Mouse (Mus musculus) gastrocnemius, postnatal 14 days (tissue): Measurements from ENCODE around the gene Zc3h12a. TPM values are rescaled to one million over a fixed set of nuclear protein-coding genes. Genes with fewer than 3 reads are reported as not detected.

ENCODE experiments used
- DNase-seq: peaks from one replicate; pipeline ENCODE4 v3.0.0; 2021; ENCODE audit warnings: mixed read lengths
- intact Hi-C: fragments of 180-260 bp; cut with DNase I; formaldehyde crosslinking; loops from one replicate; pipeline ENCODE4 v1.15.1; 2025; ENCODE audit warnings: low total_unique reads
- total RNA-seq, 2 experiments: library from RNA; stranded (reverse); gene quantifications; 2 replicates each; pipeline ENCODE4 v1.2.3; 2021

Zc3h12a gene
- total RNA-seq, 2 experiments from 2014 or later: 1.5 to 2.5 TPM

DNA sequence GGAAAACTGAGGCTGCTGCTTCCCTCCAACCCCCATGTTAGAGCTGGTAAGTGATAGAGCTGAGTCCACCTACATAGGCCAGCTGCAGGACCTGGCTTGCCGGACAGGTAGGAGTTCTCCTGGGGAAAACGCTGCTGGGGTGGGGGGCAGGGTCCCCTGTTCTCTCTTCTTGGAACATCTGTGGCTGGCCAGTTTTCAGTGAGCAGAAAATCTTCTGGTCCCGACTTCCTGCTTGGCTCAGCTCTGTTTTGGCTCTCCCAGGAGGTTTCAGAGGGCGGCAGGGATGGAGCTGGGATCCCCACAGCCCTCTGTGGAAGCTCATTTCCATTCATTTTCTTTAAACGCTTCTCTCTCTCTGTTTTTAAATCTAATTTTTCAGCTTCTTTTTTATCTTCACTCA, 21.8 kb upstream of the Zc3h12a start:
- DNase-seq: no peak
- intact Hi-C loops: no loop called here

DNA sequence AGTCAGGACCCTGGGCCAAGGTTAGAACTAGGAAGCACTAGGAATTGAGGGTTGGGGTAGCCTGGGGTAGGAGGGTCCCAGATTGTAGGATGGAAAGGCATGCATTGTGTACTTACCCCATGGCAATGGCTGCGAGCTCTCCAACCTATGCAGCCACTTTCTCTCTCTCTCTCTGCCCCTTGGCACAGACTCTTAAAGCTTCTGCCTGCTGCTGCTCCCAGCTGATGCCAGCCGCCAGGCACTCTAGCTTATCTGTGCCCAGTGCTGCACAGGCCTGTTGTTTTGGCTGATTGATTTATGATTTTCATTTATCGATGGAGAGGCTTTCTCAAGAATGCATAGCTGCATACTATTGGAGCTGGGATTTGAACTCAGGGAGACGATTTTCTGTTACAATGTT, 20.3 kb upstream of the Zc3h12a start:
- intact Hi-C loops: no loop called here
- DNase-seq: no peak

DNA sequence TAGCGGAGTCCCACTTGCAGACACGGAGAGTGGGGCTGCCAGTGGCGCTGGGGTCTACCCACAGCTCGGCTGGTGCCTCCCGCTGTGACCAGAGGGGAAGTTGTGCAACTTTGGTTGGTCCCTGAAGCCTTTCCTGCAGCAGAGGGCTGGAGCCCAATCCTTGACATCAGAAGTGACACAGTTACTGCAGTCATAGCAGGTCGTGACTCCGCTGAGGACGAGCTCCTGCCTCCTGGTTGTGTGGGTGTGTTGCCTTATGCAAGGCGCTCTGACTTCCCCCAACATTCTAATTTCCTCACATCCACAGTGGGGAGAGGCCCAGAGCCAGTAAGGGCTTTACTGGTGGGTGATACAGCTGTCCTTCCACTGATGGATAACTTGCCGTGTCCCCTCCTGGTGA, 17.6 kb upstream of the Zc3h12a start:
- DNase-seq: peak; percentile 38
- intact Hi-C loops: no loop called here

DNA sequence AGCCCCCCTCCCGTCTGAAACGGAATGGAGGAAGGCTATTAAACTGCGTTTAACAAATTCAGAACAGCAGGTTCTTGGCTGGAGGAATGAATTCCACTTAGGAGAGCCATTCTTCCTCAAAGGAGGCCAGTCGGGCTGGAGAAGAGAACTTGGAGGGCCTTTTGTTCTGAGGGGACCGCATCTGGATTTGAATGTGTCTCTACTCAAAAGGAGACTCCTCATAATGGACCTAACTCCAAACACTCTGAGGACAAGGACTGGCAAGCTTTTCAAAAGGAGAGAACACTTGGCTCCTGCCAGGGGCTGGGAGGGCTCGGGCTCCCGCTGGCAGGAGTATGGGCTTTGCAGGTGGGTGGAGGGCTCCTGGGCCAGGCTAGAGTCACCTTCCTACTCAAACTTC, 17.0 kb upstream of the Zc3h12a start:
- intact Hi-C loops: no loop called here
- no peak for DNase-seq

DNA sequence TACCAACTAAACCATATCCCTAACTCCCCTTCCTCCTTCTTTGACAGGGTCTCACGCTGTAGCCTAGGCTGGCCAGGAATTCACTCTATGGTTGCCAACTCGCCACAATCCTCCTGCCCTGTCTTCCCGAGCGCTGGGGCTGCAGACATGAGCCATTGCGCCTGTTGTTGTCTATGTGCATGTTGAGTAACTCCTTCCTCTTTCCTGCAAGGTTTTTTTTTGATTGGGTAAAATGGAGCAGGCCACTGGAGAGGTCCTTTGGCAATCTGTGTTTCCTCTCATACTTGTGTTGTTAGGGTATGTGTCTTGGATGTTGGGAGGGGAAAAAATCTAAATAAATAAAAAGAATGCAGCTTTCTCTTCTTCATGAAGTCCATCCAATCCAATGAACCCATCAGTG, 16.6 kb upstream of the Zc3h12a start:
- intact Hi-C loops: no loop called here
- no peak for DNase-seq

DNA sequence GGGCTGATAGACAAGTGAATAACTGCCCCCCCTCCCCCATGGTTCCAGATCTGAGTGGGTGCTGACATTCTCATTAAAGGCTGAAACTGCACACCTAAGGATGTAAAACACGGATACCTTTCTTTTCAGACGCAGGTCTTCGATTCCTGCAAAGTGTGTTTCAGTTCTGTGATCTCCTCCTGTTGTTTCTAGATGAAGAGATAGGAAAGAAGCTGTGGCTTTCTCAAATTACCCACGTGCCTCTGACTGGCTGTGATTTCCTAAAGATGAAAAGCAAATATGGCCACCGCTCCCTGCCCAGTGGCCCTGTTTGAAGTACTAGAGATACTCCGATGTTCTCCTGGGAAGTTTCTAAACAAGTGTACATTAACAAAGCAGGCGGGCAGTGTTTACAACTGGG, 10.7 kb upstream of the Zc3h12a start:
- intact Hi-C loops: no loop called here
- no peak for DNase-seq

DNA sequence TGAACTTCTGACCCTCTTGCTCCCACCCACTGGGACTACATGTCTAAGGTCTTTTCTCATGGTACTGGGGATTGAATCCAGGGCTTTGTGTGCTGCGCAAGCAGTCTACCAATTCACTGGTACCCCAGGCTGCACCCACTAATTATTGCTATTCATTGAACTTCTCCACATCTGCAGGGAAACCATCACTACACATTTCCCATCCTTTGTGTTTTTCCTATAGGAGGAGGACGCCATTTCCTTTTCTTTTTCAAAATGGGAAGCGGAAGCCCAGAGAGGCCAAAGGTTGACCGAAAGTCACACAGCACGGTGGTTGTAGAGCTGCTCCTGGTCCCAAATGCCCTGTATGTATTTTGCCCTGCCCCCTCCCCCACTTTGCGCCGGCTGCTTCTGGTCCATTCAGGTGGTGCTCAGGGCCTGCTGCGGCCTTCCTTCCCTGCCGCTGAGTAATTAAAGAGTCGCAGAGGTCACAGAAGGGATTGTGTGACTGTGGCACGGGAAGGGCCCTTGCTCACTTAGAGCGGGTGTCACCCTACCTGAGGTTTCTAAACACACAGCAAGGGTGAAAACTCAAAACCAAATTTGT, 8.8 kb upstream of the Zc3h12a start:
- intact Hi-C loops: no loop called here
- DNase-seq: no peak

DNA sequence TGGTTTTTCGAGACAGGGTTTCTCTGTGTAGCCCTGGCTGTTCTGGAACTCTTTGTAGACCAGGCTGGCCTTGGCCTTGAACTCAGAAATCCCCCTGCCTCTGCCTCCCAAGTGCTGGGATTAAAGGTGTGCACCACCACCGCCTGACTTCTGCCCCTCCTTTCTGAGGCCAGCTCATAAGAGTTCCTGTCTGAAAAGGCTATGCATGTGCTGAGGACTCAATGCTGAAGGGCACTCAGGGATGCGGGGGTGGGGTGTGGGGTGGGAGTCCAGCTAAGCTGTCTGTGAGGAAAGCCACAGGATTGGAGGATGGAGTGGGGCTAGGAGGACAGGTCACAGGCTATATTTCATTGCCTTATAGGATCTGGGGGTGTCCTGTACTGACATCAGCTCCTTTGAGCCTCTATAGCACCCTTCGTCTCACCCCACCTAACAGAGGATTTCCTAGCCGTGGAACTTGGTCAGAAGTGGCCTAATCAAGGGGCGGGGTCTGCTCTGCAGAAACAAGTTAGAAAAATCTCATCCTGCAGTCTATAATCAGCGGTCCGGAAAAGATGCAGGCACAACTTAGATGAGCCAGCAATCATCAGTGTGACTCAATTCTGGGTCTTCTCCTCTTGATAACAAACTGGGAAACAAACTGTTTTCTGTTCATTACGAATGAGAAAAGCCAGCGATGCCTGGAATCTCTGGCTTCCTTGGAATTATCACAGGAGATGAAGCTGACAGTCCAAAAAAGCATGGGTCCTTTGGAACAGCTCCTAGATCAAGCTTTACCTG, 7.6 kb upstream of the Zc3h12a start:
- intact Hi-C loops: no loop called here
- no peak for DNase-seq

DNA sequence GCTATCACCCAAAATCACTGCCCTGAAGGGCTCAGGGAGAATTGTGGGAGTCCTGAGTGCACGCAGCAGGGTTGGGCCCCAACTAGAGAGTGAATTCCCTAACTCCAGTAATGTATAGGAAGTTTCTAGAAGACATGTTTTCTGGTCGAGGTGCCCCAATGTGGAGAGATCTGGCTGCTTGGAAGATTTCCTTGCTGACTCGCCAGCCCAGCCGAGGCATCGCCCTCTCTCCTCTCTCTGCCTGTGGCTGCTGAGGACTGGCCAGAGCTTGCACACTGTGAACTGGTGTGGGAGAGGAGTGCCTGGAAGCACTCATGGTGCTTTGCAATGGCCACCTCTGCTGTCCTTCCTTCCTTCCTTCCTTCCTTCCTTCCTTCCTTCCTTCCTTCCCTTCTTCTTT, 7.0 kb upstream of the Zc3h12a start:
- no peak for DNase-seq
- intact Hi-C loops: no loop called here

DNA sequence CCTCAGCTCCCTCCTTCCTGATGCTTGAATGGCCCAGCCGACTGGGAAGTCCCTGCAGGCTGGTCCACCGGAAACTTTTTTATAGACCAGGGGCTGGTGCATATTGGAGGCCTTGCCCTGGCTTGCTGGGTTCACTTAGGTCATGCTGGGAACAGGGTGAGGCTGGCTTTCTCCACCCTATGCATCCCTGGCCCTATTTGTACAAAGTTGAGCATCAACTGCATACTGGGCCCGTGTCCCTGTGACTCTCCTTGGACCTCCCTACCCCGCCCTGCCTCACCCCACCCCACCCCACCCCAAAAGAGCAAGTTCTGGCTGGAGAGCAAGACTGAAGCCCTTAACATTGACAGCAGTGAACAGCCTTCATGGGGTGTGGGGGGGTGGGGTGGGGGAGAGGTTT, 6.6 kb upstream of the Zc3h12a start:
- DNase-seq: no peak
- intact Hi-C loops: no loop called here

DNA sequence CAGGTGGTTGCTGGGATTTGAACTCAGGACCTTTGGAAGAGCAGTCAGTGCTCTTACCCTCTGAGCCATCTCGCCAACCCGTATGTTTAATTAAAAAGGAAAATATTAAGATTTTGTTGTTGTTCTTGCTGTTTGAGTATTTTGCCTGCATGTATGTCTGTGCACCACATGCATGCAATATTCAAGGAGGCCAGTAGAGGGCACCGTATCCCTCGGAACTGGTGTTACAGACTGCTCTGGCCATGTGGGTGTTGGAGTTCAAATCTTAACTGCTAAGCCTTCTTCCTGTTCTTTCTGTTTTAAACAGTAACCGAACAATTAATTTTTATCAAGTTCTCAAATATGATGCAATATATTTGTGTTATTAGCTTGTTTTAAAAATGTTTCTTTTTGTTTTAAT, 4.8 kb upstream of the Zc3h12a start:
- DNase-seq: peak; percentile 70
- intact Hi-C loops: no loop called here

DNA sequence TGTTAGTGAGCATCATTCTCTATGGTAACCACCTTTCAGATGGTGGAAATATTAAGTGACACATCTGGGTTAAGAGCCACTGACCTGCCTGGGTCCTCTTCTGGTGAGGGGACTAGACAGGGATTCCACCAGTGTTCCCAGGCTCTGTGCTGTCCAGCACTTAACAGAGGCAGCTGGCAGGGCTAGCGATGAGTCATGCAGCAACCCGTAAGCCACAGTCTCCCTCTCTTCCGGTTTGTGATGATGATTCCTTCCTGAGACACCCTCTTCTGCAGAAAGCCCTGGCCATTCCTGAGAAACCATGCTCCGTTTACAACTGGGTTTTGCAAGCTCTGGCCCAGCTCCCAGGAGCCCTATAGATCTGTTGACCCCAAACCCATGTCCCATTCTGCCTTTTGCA, 3.9 kb upstream of the Zc3h12a start:
- DNase-seq: peak; percentile 62
- intact Hi-C loops: no loop called here

DNA sequence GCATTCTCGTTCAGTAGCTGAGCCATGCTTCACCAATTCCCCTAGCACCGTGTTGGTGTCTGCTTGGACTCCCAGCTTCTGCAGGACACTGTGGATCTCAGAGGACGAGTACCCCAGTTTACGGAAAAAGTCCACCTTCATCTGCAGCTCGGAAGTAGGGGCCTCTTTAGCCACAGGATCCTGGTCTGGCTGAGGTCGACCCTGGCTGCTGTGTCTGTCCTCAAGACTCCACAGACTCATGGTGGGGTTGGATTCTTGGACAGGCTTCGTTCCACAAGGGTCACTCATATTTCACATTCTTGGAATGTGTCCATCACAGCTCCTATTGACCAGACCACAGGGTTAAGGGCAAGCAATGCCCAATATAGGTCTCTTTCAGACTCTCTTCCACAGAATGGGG, 879 bp downstream of the Zc3h12a start:
- intact Hi-C loops: no loop called here
- DNase-seq: no peak

DNA sequence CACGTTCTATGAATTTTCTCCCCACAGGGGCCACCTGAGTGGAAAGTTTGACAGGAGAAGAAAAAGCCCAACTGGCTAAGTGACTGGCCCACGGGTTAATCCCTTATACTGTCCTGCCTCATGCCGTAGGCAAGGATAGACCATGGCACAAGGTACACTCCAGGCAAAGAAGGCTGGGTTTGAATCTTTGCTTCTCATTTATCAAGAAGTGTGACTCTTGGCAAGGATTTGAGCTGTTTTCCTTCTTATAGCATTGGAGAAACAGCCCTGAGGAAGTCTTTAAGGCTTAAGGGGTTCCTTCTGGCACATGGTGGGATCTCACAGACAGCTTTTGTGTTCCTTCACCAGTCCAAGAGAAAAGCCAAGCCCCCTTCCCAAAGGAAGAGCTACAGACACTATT, 1.5 kb downstream of the Zc3h12a start:
- DNase-seq: no peak
- intact Hi-C loops: no loop called here

DNA sequence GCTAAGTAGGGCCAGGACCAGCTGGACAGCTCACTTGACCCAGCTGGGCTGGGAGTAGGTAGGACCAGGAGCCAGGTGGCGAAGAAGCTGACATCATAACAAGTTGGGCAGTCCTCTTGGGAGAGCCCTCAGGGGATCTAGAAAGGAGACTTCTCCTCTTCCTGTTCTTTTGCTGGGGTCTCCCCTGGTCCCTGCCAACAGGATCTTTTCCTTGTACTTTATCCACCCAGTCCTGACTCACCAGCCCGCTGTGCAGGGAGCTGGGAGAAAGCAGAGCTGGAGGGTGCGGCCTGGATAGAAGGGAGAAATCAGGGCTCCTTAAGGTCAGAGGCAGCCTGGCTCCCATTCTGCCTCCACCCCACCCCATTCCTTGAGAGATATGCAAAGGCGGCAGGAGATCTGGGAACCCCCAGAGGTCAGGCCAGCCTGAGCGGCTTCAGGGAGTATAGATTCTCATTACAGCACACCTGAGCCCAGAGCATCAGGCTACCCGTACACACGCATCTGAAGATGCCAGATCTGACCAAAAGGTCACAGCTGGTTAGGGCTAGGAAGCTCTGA, 2.2 kb downstream of the Zc3h12a start:
- intact Hi-C loops: no loop called here
- no peak for DNase-seq

DNA sequence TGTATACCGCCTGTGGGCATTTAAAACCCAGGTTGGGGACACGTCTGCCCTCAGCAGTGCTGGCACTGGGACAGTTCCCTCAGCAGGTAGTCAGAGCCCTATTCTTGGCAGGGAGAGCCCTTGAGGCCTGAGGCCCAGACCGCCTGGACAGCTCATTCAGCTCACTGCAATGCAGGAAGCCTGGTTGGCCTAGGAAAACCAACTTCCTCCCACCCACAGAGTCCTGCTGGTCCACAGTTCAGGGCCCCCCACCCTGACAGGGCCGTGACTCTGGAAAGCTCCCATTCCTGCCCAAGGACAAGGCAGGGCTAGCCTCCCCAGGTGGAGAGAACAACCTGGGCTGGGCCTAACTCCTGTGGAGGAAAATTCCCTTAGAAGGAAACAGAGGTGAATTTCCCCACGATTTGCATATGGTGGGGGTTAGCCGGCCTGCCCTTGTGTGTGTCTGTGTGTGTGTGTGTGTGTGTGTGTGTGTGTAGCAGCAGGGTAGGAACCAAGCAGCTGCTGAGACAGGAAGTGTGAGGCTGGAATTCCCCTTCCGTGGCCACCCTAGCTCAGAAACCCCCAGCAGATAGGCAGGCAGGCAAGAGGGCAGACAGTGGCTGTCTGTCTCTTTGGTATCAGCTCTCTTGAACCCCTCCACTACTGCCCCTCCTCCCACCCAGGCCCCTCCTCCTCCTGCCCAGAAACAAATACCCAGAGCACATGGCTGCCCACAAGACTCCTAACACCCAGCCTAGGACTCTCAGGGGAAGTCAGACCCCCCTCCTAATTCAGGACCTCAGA, 3.0 kb downstream of the Zc3h12a start:
- no peak for DNase-seq
- intact Hi-C loops: no loop called here

DNA sequence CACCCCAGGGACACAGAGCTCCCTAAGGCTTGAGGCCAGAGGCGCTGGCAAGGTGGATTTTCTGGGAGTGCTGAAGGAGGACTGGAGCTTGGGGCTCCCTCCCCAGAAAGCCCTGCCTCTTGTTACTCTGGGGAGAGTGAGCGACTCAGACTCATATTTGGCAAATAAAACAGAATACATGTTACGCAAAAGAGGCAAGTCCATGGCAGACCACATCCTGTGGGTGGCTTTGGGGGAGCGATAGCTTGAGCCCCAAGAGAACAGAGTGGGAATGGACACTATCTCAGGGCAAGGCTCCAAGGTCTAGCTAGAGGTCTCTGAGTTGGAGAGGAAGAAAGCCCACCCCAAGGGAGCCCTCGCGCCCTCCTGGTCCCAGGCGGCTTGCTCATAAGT, 4.4 kb downstream of the Zc3h12a start:
- peak; percentile 31 for DNase-seq
- intact Hi-C loops: no loop called here

DNA sequence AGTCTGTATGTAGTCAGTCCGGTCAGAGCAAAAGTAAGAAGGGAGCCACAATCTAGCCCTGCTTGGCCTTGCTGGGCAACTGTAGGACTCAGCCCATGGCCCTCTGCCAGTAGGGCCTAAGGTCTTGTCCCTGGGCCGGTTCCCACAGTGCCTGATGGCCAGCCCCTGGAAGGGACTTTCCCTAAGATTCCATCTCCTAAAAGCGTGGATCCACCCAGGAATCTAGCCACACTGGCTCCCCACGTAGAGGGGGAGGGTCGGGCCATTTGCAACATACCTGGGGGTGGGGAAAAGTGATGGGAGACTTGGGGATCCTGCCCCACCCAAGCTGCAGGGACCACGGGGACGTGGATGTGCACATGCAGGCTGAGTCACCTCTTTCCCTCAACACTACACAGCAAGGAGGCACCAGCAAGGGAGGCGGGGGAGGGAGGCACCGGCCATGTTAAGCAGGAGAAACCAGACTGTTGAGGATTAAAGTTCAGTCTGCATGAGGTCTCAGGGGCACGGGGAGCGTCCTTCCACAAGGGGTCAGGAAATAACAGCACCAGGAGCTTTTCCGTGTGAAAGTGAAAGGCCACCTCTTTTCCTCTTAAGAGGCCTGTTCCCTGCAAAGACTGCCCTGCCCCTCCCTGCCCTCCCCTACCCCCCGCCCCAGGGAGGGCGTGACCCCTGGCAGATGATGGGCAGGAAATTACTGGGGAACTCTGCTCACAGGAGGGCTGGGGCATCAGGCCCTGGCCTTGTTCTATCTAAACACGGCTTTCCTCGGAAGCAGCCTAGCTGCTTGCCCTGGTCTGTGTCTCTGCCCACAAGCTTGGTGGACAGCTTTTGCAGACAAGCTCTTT, 5.0 kb downstream of the Zc3h12a start:
- peak; percentile 64 for DNase-seq
- intact Hi-C loops: no loop called here

DNA sequence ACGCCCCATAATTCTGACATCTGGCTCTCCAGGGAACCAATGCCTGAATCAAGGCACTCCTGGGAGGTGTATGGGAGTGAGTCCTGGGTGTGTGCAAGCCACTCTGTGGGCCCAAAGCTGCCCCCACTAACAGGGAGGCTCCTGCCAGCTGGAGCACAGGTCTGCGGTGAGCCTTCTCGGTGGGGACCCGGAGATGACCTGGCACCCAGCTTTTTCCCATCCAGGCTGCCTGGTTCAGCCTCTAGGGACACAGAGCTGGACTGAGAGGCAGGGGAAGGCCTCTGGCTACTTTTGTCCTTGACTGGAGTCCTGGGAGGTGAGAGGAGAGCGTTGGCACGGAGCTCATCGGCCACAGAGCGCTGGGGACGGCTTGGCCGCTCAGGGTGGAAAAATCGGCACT, 7.9 kb downstream of the Zc3h12a start:
- intact Hi-C loops: no loop called here
- DNase-seq: no peak

DNA sequence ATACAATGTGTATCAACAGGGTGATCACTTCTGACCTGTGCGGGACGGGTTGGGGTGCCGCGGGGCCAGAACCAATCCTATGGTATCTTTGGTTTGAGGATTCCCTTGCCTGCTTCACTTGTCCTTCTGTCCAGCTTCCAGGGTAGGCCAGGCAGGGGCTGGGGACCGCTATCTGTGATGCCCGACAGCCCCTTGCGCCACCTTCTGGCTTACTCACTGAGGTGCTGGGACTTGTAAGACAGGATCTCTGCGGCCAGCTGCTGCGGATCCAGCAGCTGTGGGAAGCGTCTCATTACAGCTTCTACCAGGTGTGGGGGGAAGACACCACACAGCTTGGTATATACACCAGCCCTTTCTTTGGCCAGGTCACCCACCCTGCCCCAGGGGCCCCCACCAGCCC, 8.6 kb downstream of the Zc3h12a start:
- intact Hi-C loops: no loop called here
- DNase-seq: no peak
